Comparison of ENCODE assay signal across 19 mouse cellular contexts in genomic region chr3:84770518-84770917, GRCm38 (mm10).
"Had no signal": no experiment of that assay in that cellular context is flagged by ENCODE, and none has a peak within 500 bp of the region (broad histone marks: within the 10 kb centered on the region; RNA-seq: fewer than 3 reads in every experiment).

No protein-coding gene starts in this region.

- H3K27ac ChIP-seq: layer of hippocampus, adult 2 months; limb, embryonic 12.5 days; limb, embryonic 15.5 days; liver, embryonic 14.5 days; lung, embryonic 15.5 days; midbrain, embryonic 10.5 days; midbrain, embryonic 13.5 days had no signal

- ATAC-seq: midbrain, embryonic 13.5 days; midbrain, embryonic 16.5 days had no signal

- H3K27me3 ChIP-seq: limb, embryonic 12.5 days; limb, embryonic 15.5 days; lung, embryonic 15.5 days; midbrain, embryonic 13.5 days had no signal

- H3K36me3 ChIP-seq: limb, embryonic 12.5 days; limb, embryonic 15.5 days; lung, embryonic 15.5 days; midbrain, embryonic 10.5 days; midbrain, embryonic 13.5 days had no signal

- H3K4me1 ChIP-seq: midbrain, embryonic 10.5 days; midbrain, embryonic 13.5 days had no signal

- DNase-seq: kidney, adult 11 months; kidney, adult 8-10 months; kidney, postnatal 14 days; layer of hippocampus, adult 9-11 months; left cerebral cortex, postnatal 4 days; lung, adult 18-20 months; lung, postnatal 10 days; lung, postnatal 36 days; thymus, postnatal 25 days had no signal

- H3K4me3 ChIP-seq: layer of hippocampus, adult 2 months; limb, embryonic 12.5 days; limb, embryonic 15.5 days; lung, embryonic 15.5 days; megakaryocyte, embryonic 14.5 days; midbrain, embryonic 10.5 days; midbrain, embryonic 13.5 days; myocyte had no signal
